Mouse (Mus musculus): ENCODE data around the gene Nisch. TPM values are rescaled to one million over a fixed set of nuclear protein-coding genes. Genes with fewer than 3 reads are reported as not detected.
A peak's percentile ranks its signal among the peaks of the same experiment; 100 is the strongest.

Gene Nisch
- polyA plus RNA-seq, 1 experiment from 2014 or later = 163 TPM

- Histone ChIP-seq H3K79me2 (ENCODE audit: inconsistent target) (peaks cover 63% of the 10 kb centered on the region), H3K4me3 (ENCODE audit: inconsistent target) (no peak overlapping the region), H3K36me3 (ENCODE audit: inconsistent target) (peaks cover 50% of the 10 kb centered on the region), H3K27ac (peak overlapping the region; percentile 100)
- WGBS (ENCODE audit: missing documents) = 14% methylated on average over 6 of the region's 6 CpGs
Measured at GRCm38 (mm10) chr14:31188771-31189181, 28.0 kb downstream of the Nisch start.

GRCm38 (mm10) chr14:31186656-31187055 is 30.1 kb downstream of the Nisch start:
- peaks cover 38% of the 10 kb centered on the region for H3K36me3 ChIP-seq (ENCODE audit: inconsistent target)
- H3K79me2 ChIP-seq (ENCODE audit: inconsistent target) = peaks cover 54% of the 10 kb centered on the region
- peak overlapping the region; percentile 100 for H3K27ac ChIP-seq
- H3K4me3 ChIP-seq (ENCODE audit: inconsistent target) = no peak overlapping the region
- 98% methylated on average over 4 of the region's 4 CpGs for WGBS (ENCODE audit: missing documents)

- H3K79me2 ChIP-seq (ENCODE audit: inconsistent target) = peaks cover 63% of the 10 kb centered on the region
- no peak overlapping the region for H3K4me3 ChIP-seq (ENCODE audit: inconsistent target)
- 92% methylated on average over 12 of the region's 12 CpGs for WGBS (ENCODE audit: missing documents)
- peaks cover 41% of the 10 kb centered on the region; the same call in 1 of the 2 replicates for H3K36me3 ChIP-seq (ENCODE audit: inconsistent target)
- H3K27ac ChIP-seq = peak overlapping the region; percentile 100
Measured at GRCm38 (mm10) chr14:31184195-31184594, 32.6 kb downstream of the Nisch start.

- peaks cover 47% of the 10 kb centered on the region; the same call in 1 of the 2 replicates for H3K36me3 ChIP-seq (ENCODE audit: inconsistent target)
- H3K79me2 ChIP-seq (ENCODE audit: inconsistent target) = peaks cover 70% of the 10 kb centered on the region
- WGBS (ENCODE audit: missing documents) = 31% methylated on average over 5 of the region's 5 CpGs
- no peak overlapping the region for H3K4me3 ChIP-seq (ENCODE audit: inconsistent target)
- H3K27ac ChIP-seq = peak overlapping the region; percentile 100
Measured at GRCm38 (mm10) chr14:31183541-31183940, 33.2 kb downstream of the Nisch start.

GRCm38 (mm10) chr14:31182786-31183290 is 33.9 kb downstream of the Nisch start:
- 83% methylated on average over 2 of the region's 2 CpGs for WGBS (ENCODE audit: missing documents)
- Histone ChIP-seq H3K79me2 (ENCODE audit: inconsistent target) (peaks cover 73% of the 10 kb centered on the region), H3K4me3 (ENCODE audit: inconsistent target) (no peak overlapping the region), H3K27ac (peak overlapping the region; percentile 100), H3K36me3 (ENCODE audit: inconsistent target) (peaks cover 55% of the 10 kb centered on the region; the same call in 1 of the 2 replicates)

- H3K27ac ChIP-seq = peak overlapping the region; percentile 100
- 77% methylated on average over 4 of the region's 4 CpGs for WGBS (ENCODE audit: missing documents)
- no peak overlapping the region for H3K4me3 ChIP-seq (ENCODE audit: inconsistent target)
- H3K36me3 ChIP-seq (ENCODE audit: inconsistent target) = peaks cover 56% of the 10 kb centered on the region
- peaks cover 73% of the 10 kb centered on the region for H3K79me2 ChIP-seq (ENCODE audit: inconsistent target)
Measured at GRCm38 (mm10) chr14:31181512-31181911, 35.2 kb downstream of the Nisch start.

GRCm38 (mm10) chr14:31179677-31180365 is 36.9 kb downstream of the Nisch start:
- Histone ChIP-seq H3K79me2 (ENCODE audit: inconsistent target) (peaks cover 80% of the 10 kb centered on the region), H3K4me3 (ENCODE audit: inconsistent target) (no peak overlapping the region), H3K27ac (peak overlapping the region; percentile 100), H3K36me3 (ENCODE audit: inconsistent target) (peaks cover 64% of the 10 kb centered on the region)
- 96% methylated on average over 9 of the region's 12 CpGs for WGBS (ENCODE audit: missing documents)

- WGBS (ENCODE audit: missing documents) = 99% methylated on average over 5 of the region's 5 CpGs
- H3K79me2 ChIP-seq (ENCODE audit: inconsistent target) = peaks cover 97% of the 10 kb centered on the region
- no peak overlapping the region for H3K27ac ChIP-seq
- peaks cover 79% of the 10 kb centered on the region for H3K36me3 ChIP-seq (ENCODE audit: inconsistent target)
- no peak overlapping the region for H3K4me3 ChIP-seq (ENCODE audit: inconsistent target)
Measured at GRCm38 (mm10) chr14:31177715-31178114, 39.0 kb downstream of the Nisch start.

GRCm38 (mm10) chr14:31177287-31177686 is 39.5 kb downstream of the Nisch start:
- 94% methylated on average over 7 of the region's 16 CpGs for WGBS (ENCODE audit: missing documents)
- peaks cover 80% of the 10 kb centered on the region for H3K36me3 ChIP-seq (ENCODE audit: inconsistent target)
- H3K79me2 ChIP-seq (ENCODE audit: inconsistent target) = peaks cover 97% of the 10 kb centered on the region
- no peak overlapping the region for H3K4me3 ChIP-seq (ENCODE audit: inconsistent target)
- no peak overlapping the region for H3K27ac ChIP-seq

- 90% methylated on average over 7 of the region's 7 CpGs for WGBS (ENCODE audit: missing documents)
- Histone ChIP-seq H3K4me3 (ENCODE audit: inconsistent target) (no peak overlapping the region), H3K79me2 (ENCODE audit: inconsistent target) (peaks cover 97% of the 10 kb centered on the region), H3K36me3 (ENCODE audit: inconsistent target) (peaks cover 73% of the 10 kb centered on the region), H3K27ac (peak overlapping the region; percentile 100)
Measured at GRCm38 (mm10) chr14:31173537-31173936, 43.2 kb downstream of the Nisch start.

- peaks cover 67% of the 10 kb centered on the region for H3K36me3 ChIP-seq (ENCODE audit: inconsistent target)
- 78% methylated on average over 16 of the region's 18 CpGs for WGBS (ENCODE audit: missing documents)
- H3K4me3 ChIP-seq (ENCODE audit: inconsistent target) = no peak overlapping the region
- H3K79me2 ChIP-seq (ENCODE audit: inconsistent target) = peaks cover 97% of the 10 kb centered on the region
- H3K27ac ChIP-seq = peak overlapping the region; percentile 100
Measured at GRCm38 (mm10) chr14:31172781-31173455, 43.8 kb downstream of the Nisch start.

GRCm38 (mm10) chr14:31171821-31172220 is 44.9 kb downstream of the Nisch start:
- 96% methylated on average over 15 of the region's 15 CpGs for WGBS (ENCODE audit: missing documents)
- H3K27ac ChIP-seq = peak overlapping the region; percentile 100
- H3K4me3 ChIP-seq (ENCODE audit: inconsistent target) = no peak overlapping the region
- peaks cover 56% of the 10 kb centered on the region for H3K36me3 ChIP-seq (ENCODE audit: inconsistent target)
- peaks cover 97% of the 10 kb centered on the region for H3K79me2 ChIP-seq (ENCODE audit: inconsistent target)

GRCm38 (mm10) chr14:31171386-31171785 is 45.4 kb downstream of the Nisch start:
- WGBS (ENCODE audit: missing documents) = 94% methylated on average over 11 of the region's 11 CpGs
- peak overlapping the region; percentile 100 for H3K27ac ChIP-seq
- H3K36me3 ChIP-seq (ENCODE audit: inconsistent target) = peaks cover 53% of the 10 kb centered on the region; the same call in 1 of the 2 replicates
- no peak overlapping the region for H3K4me3 ChIP-seq (ENCODE audit: inconsistent target)
- peaks cover 97% of the 10 kb centered on the region for H3K79me2 ChIP-seq (ENCODE audit: inconsistent target)

GRCm38 (mm10) chr14:31170963-31171362 is 45.8 kb downstream of the Nisch start:
- Histone ChIP-seq H3K27ac (peak overlapping the region; percentile 100), H3K4me3 (ENCODE audit: inconsistent target) (no peak overlapping the region), H3K79me2 (ENCODE audit: inconsistent target) (peaks cover 94% of the 10 kb centered on the region), H3K36me3 (ENCODE audit: inconsistent target) (peaks cover 49% of the 10 kb centered on the region; the same call in 1 of the 2 replicates)
- 92% methylated on average over 13 of the region's 13 CpGs for WGBS (ENCODE audit: missing documents)

GRCm38 (mm10) chr14:31169508-31169907 is 47.2 kb downstream of the Nisch start:
- Histone ChIP-seq H3K27ac (peak overlapping the region; percentile 100), H3K4me3 (ENCODE audit: inconsistent target) (no peak overlapping the region), H3K79me2 (ENCODE audit: inconsistent target) (peaks cover 95% of the 10 kb centered on the region), H3K36me3 (ENCODE audit: inconsistent target) (peaks cover 37% of the 10 kb centered on the region; the same call in 1 of the 2 replicates)
- WGBS (ENCODE audit: missing documents) = 37% methylated on average over 6 of the region's 6 CpGs

Measured in macrophage (primary cell).